Mouse (Mus musculus): ENCODE results near the gene Rybp. TPM values are rescaled to one million over a fixed set of nuclear protein-coding genes. Genes with fewer than 3 reads are reported as not detected.

The Rybp gene
- total RNA-seq, 2 experiments from 2014 or later, result 16.7 to 17.6 TPM

GRCm38 (mm10) chr6:100195870-100196409 lies 91.3 kb downstream of the Rybp start:
- intact Hi-C loops (cut with DNase I), result no loop called here
- DNase-seq, result peak; percentile 60 to 74

- DNase-seq, result no peak
- intact Hi-C loops (cut with DNase I), result no loop called here
These were observed 92.2 kb downstream of the Rybp start for GRCm38 (mm10) chr6:100195091-100195490.

GRCm38 (mm10) chr6:100193760-100194159 lies 93.5 kb downstream of the Rybp start:
- intact Hi-C loops (cut with DNase I), result no loop called here
- DNase-seq, result no peak

GRCm38 (mm10) chr6:100192691-100193229 lies 94.5 kb downstream of the Rybp start:
- intact Hi-C loops (cut with DNase I), result no loop called here

GRCm38 (mm10) chr6:100190803-100191559 lies 96.3 kb downstream of the Rybp start:
- no peak for DNase-seq
- intact Hi-C loops (cut with DNase I), result no loop called here

More at GRCm38 (mm10) chr6:100192691-100193229, 94.5 kb downstream of the Rybp start:
- DNase-seq, result no peak

- intact Hi-C loops (cut with DNase I), result no loop called here
- DNase-seq, result no peak
These were observed 97.0 kb downstream of the Rybp start for GRCm38 (mm10) chr6:100190310-100190709.

- intact Hi-C loops (cut with DNase I), result no loop called here
- DNase-seq, result no peak
These were observed 98.2 kb downstream of the Rybp start for GRCm38 (mm10) chr6:100188883-100189743.

GRCm38 (mm10) chr6:100187821-100188220 lies 99.5 kb downstream of the Rybp start:
- intact Hi-C loops (cut with DNase I), result no loop called here
- no peak for DNase-seq

GRCm38 (mm10) chr6:100186789-100187188 lies 100.5 kb downstream of the Rybp start:
- no peak for DNase-seq
- intact Hi-C loops (cut with DNase I), result no loop called here

GRCm38 (mm10) chr6:100185524-100185923 lies 101.8 kb downstream of the Rybp start:
- DNase-seq, result no peak
- intact Hi-C loops (cut with DNase I), result no loop called here

GRCm38 (mm10) chr6:100183344-100183743 lies 103.9 kb downstream of the Rybp start:
- peak; percentile 52 to 53 for DNase-seq
- intact Hi-C loops (cut with DNase I), result no loop called here

GRCm38 (mm10) chr6:100180883-100181262 lies 106.4 kb downstream of the Rybp start:
- intact Hi-C loops (cut with DNase I), result no loop called here
- DNase-seq, result no peak

GRCm38 (mm10) chr6:100180213-100180882 lies 106.9 kb downstream of the Rybp start:
- no peak for DNase-seq
- intact Hi-C loops (cut with DNase I), result no loop called here

- DNase-seq, result no peak
- intact Hi-C loops (cut with DNase I), result no loop called here
These were observed 108.5 kb downstream of the Rybp start for GRCm38 (mm10) chr6:100178830-100179229.

Measured in heart, postnatal 14 days (tissue).